Mouse (Mus musculus) neural tube, embryonic 11.5 days (tissue): Measurements from ENCODE around the gene Dusp14. TPM values are rescaled to one million over a fixed set of nuclear protein-coding genes. Genes with fewer than 3 reads are reported as not detected.

Experiments
- ATAC-seq: fragments of 200-750 bp; cut with Nextera tagmentation; 2 replicates; pipeline ENCODE4 v1.8.0; 2017; ENCODE audit warnings: moderate number of reproducible peaks, mild to moderate bottlenecking, moderate TSS enrichment, moderate library complexity; ENCODE audit not compliant: insufficient read depth, low FRiP score, low TSS enrichment
- DNase-seq: peaks from one replicate; pipeline ENCODE4 v3.0.0-alpha.2; 2015; ENCODE audit warnings: low spot score
- H3K27ac ChIP-seq: fragments of 300-500 bp; sonication (generic); 2 replicates; pipeline ENCODE4 v1.5.1; 2014; ENCODE audit warnings: low read depth, mild to moderate bottlenecking, low read length
- H3K27me3 ChIP-seq: fragments of 300-500 bp; sonication (generic); 2 replicates; pipeline ENCODE4 v1.6.1; 2014; ENCODE audit warnings: mild to moderate bottlenecking, low read length, mixed read lengths; ENCODE audit not compliant: control insufficient read depth, insufficient read depth
- H3K36me3 ChIP-seq: fragments of 300-500 bp; sonication (generic); 2 replicates; pipeline ENCODE4 v1.6.1; 2014; ENCODE audit warnings: mild to moderate bottlenecking, low read length, moderate library complexity, mixed read lengths; ENCODE audit not compliant: control insufficient read depth, insufficient read depth
- H3K4me1 ChIP-seq: fragments of 300-500 bp; sonication (generic); 2 replicates; pipeline ENCODE4 v1.6.1; 2014; ENCODE audit warnings: low read length, mixed read lengths; ENCODE audit not compliant: control insufficient read depth, insufficient read depth
- H3K4me2 ChIP-seq: fragments of 300-500 bp; sonication (generic); 2 replicates; pipeline ENCODE4 v1.6.1; 2014; ENCODE audit warnings: low read depth, mild to moderate bottlenecking, moderate library complexity
- H3K4me3 ChIP-seq: fragments of 300-500 bp; sonication (generic); 2 replicates; pipeline ENCODE4 v1.5.1; 2014; ENCODE audit warnings: low read depth, low read length
- H3K9ac ChIP-seq: fragments of 300-500 bp; sonication (generic); 2 replicates; pipeline ENCODE4 v1.6.1; 2014; ENCODE audit warnings: mild to moderate bottlenecking, low read length
- H3K9me3 ChIP-seq: fragments of 300-500 bp; sonication (generic); 2 replicates; pipeline ENCODE4 v1.6.1; 2016; ENCODE audit warnings: low read length; ENCODE audit not compliant: control insufficient read depth
- WGBS: fragments of 180-500 bp; shearing (Covaris S2); extraction: QIAGEN DNeasy Blood & Tissue Kit; methylation state at CpG from one replicate; pipeline ENCODE4 v1.1.7; 2014; 5-methylcytosine and 5-hydroxymethylcytosine counted together
- polyA plus RNA-seq: library from polyadenylated mRNA; unstranded; fragments of >200 nt; fragmentation: Nextera tagmentation; extraction: Ambion mirVana; gene quantifications from 2 replicates; pipeline ENCODE4 v1.2.1, GENCODE M21; 2014

Gene Dusp14
- polyA plus RNA-seq, 1 experiment from 2014 or later = 13.1 TPM

DNA sequence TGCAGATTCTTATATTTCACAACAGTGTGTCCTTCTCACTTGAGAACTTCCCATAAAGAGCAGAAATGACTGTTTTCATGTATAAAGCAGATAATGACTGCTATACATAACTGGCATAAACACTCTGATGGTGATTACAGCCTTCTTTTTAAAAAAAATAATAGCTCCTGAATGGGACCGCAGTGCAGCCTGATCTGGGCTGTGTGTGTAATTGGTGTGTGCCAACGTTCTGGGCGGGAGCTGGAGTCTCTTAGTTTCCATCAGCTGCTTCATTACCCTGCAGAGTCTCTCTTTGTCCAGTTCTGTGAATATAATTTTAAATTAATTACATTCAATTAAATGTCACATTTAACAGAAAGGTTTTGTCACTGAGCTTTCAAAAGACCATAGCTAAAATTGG lies 70.1 kb downstream of the Dusp14 start:
- H3K4me2 ChIP-seq = no peak overlapping the region
- 90% methylated on average over 3 of the region's 3 CpGs for WGBS
- no peak overlapping the region for H3K4me3 ChIP-seq
- H3K36me3 ChIP-seq = peaks cover 5% of the 10 kb centered on the region
- no peaks in the 10 kb centered on the region for H3K27me3 ChIP-seq
- H3K27ac ChIP-seq = no peak overlapping the region
- DNase-seq (no peak), ATAC-seq (no peak)
- no peaks in the 10 kb centered on the region for H3K4me1 ChIP-seq
- no peak overlapping the region for H3K9ac ChIP-seq
- no peaks in the 10 kb centered on the region for H3K9me3 ChIP-seq

Other genes starting within 250 kb of the Dusp14 start
- gene Hnf1b, start 219.2 kb downstream of the Dusp14 start, polyA plus RNA-seq = 0.09 and 0.28 TPM in 2 replicates
- gene Ddx52, start 127.2 kb downstream of the Dusp14 start, polyA plus RNA-seq = 45.6 and 48.3 TPM in 2 replicates
- gene Synrg, start 104.8 kb downstream of the Dusp14 start, polyA plus RNA-seq = 18.6 and 20.1 TPM in 2 replicates
- gene Tada2a, start 60.3 kb upstream of the Dusp14 start, polyA plus RNA-seq = 32.8 and 37.5 TPM in 2 replicates
- 29.4 and 29.9 TPM in 2 replicates for gene Acaca, start 60.4 kb upstream of the Dusp14 start, polyA plus RNA-seq
- gene Gm11437, start 98.2 kb upstream of the Dusp14 start, polyA plus RNA-seq = not detected in 2 replicates